Mouse (Mus musculus): ENCODE measurements around the gene Prcp. TPM values are rescaled to one million over a fixed set of nuclear protein-coding genes. Genes with fewer than 3 reads are reported as not detected.
"Not testable (repeated sequence)": the region's sequence is repeated elsewhere in the genome, so short reads cannot be mapped to it uniquely, and the experiment has no call there.

The Prcp gene
- polyA plus RNA-seq, 1 experiment from 2014 or later: 30.9 TPM

- H3K4me2 ChIP-seq: no peak overlapping the region
- H3K9me3 ChIP-seq: no peaks in the 10 kb centered on the region
- no peaks in the 10 kb centered on the region for H3K4me1 ChIP-seq
- ATAC-seq (ENCODE audit: insufficient number of reproducible peaks, insufficient read depth, low FRiP score, low TSS enrichment, low read depth): no peak
- H3K4me3 ChIP-seq: no peak overlapping the region
- no peaks in the 10 kb centered on the region; the same call in 1 of the 2 replicates for H3K36me3 ChIP-seq
- no peak overlapping the region for H3K9ac ChIP-seq
- no peaks in the 10 kb centered on the region for H3K27me3 ChIP-seq
- 44% methylated on average over 3 of the region's 3 CpGs for WGBS
- H3K27ac ChIP-seq: no peak overlapping the region
Measured at GRCm38 (mm10) chr7:92893478-92893877, 19.2 kb downstream of the Prcp start.

GRCm38 (mm10) chr7:92896036-92896435 lies 21.8 kb downstream of the Prcp start:
- Histone ChIP-seq H3K9ac (no peak overlapping the region), H3K4me3 (no peak overlapping the region), H3K9me3 (no peaks in the 10 kb centered on the region), H3K4me2 (no peak overlapping the region), H3K36me3 (no peaks in the 10 kb centered on the region; the same call in 1 of the 2 replicates), H3K27me3 (no peaks in the 10 kb centered on the region), H3K4me1 (no peaks in the 10 kb centered on the region), H3K27ac (no peak overlapping the region)
- no peak for ATAC-seq (ENCODE audit: insufficient number of reproducible peaks, insufficient read depth, low FRiP score, low TSS enrichment, low read depth)
- WGBS: 65% methylated on average over 5 of the region's 5 CpGs

GRCm38 (mm10) chr7:92897021-92897420 lies 22.8 kb downstream of the Prcp start:
- ATAC-seq (ENCODE audit: insufficient number of reproducible peaks, insufficient read depth, low FRiP score, low TSS enrichment, low read depth): no peak
- Histone ChIP-seq H3K9me3 (no peaks in the 10 kb centered on the region), H3K36me3 (no peaks in the 10 kb centered on the region; the same call in 1 of the 2 replicates), H3K4me3 (no peak overlapping the region), H3K27me3 (no peaks in the 10 kb centered on the region), H3K9ac (no peak overlapping the region), H3K4me2 (no peak overlapping the region), H3K4me1 (no peaks in the 10 kb centered on the region), H3K27ac (no peak overlapping the region)
- WGBS: 53% methylated on average over 2 of the region's 2 CpGs

- no peak overlapping the region for H3K27ac ChIP-seq
Measured at GRCm38 (mm10) chr7:92903360-92904038, 29.2 kb downstream of the Prcp start.

GRCm38 (mm10) chr7:92904285-92904684 lies 30.0 kb downstream of the Prcp start:
- H3K4me2 ChIP-seq, H3K9ac ChIP-seq: not testable (repeated sequence)
- WGBS: 24% methylated on average over 7 of the region's 7 CpGs

More at GRCm38 (mm10) chr7:92903360-92904038, 29.2 kb downstream of the Prcp start:
- ATAC-seq (ENCODE audit: insufficient number of reproducible peaks, insufficient read depth, low FRiP score, low TSS enrichment, low read depth): 0 out of 2 replicates have a peak, but pooled peaks have one; percentile 48
- Histone ChIP-seq H3K9me3 (no peaks in the 10 kb centered on the region), H3K4me3 (no peak overlapping the region), H3K4me2 (no peak overlapping the region), H3K36me3 (no peaks in the 10 kb centered on the region), H3K9ac (no peak overlapping the region), H3K4me1 (no peaks in the 10 kb centered on the region), H3K27me3 (no peaks in the 10 kb centered on the region)
- 49% methylated on average over 7 of the region's 7 CpGs for whole genome bisulfite sequencing

GRCm38 (mm10) chr7:92920172-92920856 lies 46.0 kb downstream of the Prcp start:
- WGBS: 80% methylated on average over 6 of the region's 6 CpGs
- Histone ChIP-seq H3K36me3 (no peaks in the 10 kb centered on the region), H3K9ac (no peak overlapping the region), H3K4me1 (no peaks in the 10 kb centered on the region), H3K27ac (no peak overlapping the region), H3K4me3 (no peak overlapping the region), H3K9me3 (no peaks in the 10 kb centered on the region), H3K27me3 (no peaks in the 10 kb centered on the region), H3K4me2 (no peak overlapping the region)
- no peak for ATAC-seq (ENCODE audit: insufficient number of reproducible peaks, insufficient read depth, low FRiP score, low TSS enrichment, low read depth)

More at GRCm38 (mm10) chr7:92904285-92904684, 30.0 kb downstream of the Prcp start:
- not testable (repeated sequence) for H3K27me3 ChIP-seq; H3K4me1 ChIP-seq; ATAC-seq (ENCODE audit: insufficient number of reproducible peaks, insufficient read depth, low FRiP score, low TSS enrichment, low read depth); H3K27ac ChIP-seq; H3K9me3 ChIP-seq; H3K36me3 ChIP-seq; H3K4me3 ChIP-seq

GRCm38 (mm10) chr7:92920857-92921172 lies 46.5 kb downstream of the Prcp start:
- WGBS: 61% methylated on average over 2 of the region's 2 CpGs
- H3K27ac ChIP-seq: no peak overlapping the region

GRCm38 (mm10) chr7:92932792-92933191 lies 58.5 kb downstream of the Prcp start:
- H3K4me2 ChIP-seq: no peak overlapping the region
- H3K4me3 ChIP-seq: no peak overlapping the region
- no peak overlapping the region for H3K9ac ChIP-seq
- H3K9me3 ChIP-seq: no peaks in the 10 kb centered on the region
- H3K27me3 ChIP-seq: no peaks in the 10 kb centered on the region
- ATAC-seq (ENCODE audit: insufficient number of reproducible peaks, insufficient read depth, low FRiP score, low TSS enrichment, low read depth): no peak
- 82% methylated on average over 8 of the region's 8 CpGs for WGBS
- H3K36me3 ChIP-seq: no peaks in the 10 kb centered on the region
- no peak overlapping the region for H3K27ac ChIP-seq
- no peaks in the 10 kb centered on the region for H3K4me1 ChIP-seq

More at GRCm38 (mm10) chr7:92920857-92921172, 46.5 kb downstream of the Prcp start:
- no peak for ATAC-seq (ENCODE audit: insufficient number of reproducible peaks, insufficient read depth, low FRiP score, low TSS enrichment, low read depth)
- Histone ChIP-seq H3K27me3 (no peaks in the 10 kb centered on the region), H3K4me2 (no peak overlapping the region), H3K9me3 (no peaks in the 10 kb centered on the region), H3K4me3 (no peak overlapping the region), H3K9ac (no peak overlapping the region), H3K36me3 (no peaks in the 10 kb centered on the region), H3K4me1 (no peaks in the 10 kb centered on the region)

- H3K9me3 ChIP-seq; H3K4me3 ChIP-seq; H3K4me2 ChIP-seq; ATAC-seq (ENCODE audit: insufficient number of reproducible peaks, insufficient read depth, low FRiP score, low TSS enrichment, low read depth); H3K9ac ChIP-seq; H3K27me3 ChIP-seq; H3K4me1 ChIP-seq; H3K27ac ChIP-seq; H3K36me3 ChIP-seq: not testable (repeated sequence)
- 45% methylated on average over 4 of the region's 4 CpGs for WGBS
Measured at GRCm38 (mm10) chr7:92933308-92933948, 59.2 kb downstream of the Prcp start.

- no peaks in the 10 kb centered on the region for H3K27me3 ChIP-seq
- 62% methylated on average over 5 of the region's 5 CpGs for WGBS
- H3K4me3 ChIP-seq: no peak overlapping the region
- no peaks in the 10 kb centered on the region for H3K36me3 ChIP-seq
- peaks cover 10% of the 10 kb centered on the region for H3K4me1 ChIP-seq
- no peak overlapping the region for H3K27ac ChIP-seq
- no peak overlapping the region for H3K9ac ChIP-seq
- H3K4me2 ChIP-seq: no peak overlapping the region
- H3K9me3 ChIP-seq: no peaks in the 10 kb centered on the region
- no peak for ATAC-seq (ENCODE audit: insufficient number of reproducible peaks, insufficient read depth, low FRiP score, low TSS enrichment, low read depth)
Measured at GRCm38 (mm10) chr7:92936747-92937146, 62.5 kb downstream of the Prcp start.

- no peak overlapping the region for H3K27ac ChIP-seq
- H3K27me3 ChIP-seq: no peaks in the 10 kb centered on the region
- no peak for ATAC-seq (ENCODE audit: insufficient number of reproducible peaks, insufficient read depth, low FRiP score, low TSS enrichment, low read depth)
- H3K9ac ChIP-seq: no peak overlapping the region
- H3K9me3 ChIP-seq: no peaks in the 10 kb centered on the region
- 24% methylated on average over 6 of the region's 6 CpGs for WGBS
- no peak overlapping the region for H3K4me3 ChIP-seq
- H3K4me1 ChIP-seq: peaks cover 10% of the 10 kb centered on the region
- H3K36me3 ChIP-seq: no peaks in the 10 kb centered on the region
- H3K4me2 ChIP-seq: no peak overlapping the region
Measured at GRCm38 (mm10) chr7:92937955-92938354, 63.7 kb downstream of the Prcp start.

- no peak for ATAC-seq (ENCODE audit: insufficient number of reproducible peaks, insufficient read depth, low FRiP score, low TSS enrichment, low read depth)
- Histone ChIP-seq H3K9ac (no peak overlapping the region), H3K4me2 (no peak overlapping the region), H3K27me3 (no peaks in the 10 kb centered on the region), H3K9me3 (no peaks in the 10 kb centered on the region), H3K4me3 (no peak overlapping the region), H3K36me3 (no peaks in the 10 kb centered on the region), H3K27ac (no peak overlapping the region), H3K4me1 (peaks cover 10% of the 10 kb centered on the region)
- WGBS: 40% methylated on average over 5 of the region's 5 CpGs
Measured at GRCm38 (mm10) chr7:92939776-92940175, 65.5 kb downstream of the Prcp start.
